Mouse (Mus musculus) midbrain, embryonic 16.5 days (tissue): ENCODE results near the gene Gatad2b. TPM values are rescaled to one million over a fixed set of nuclear protein-coding genes. Genes with fewer than 3 reads are reported as not detected.

Experiments
- ATAC-seq: fragments of 200-750 bp; cut with Nextera tagmentation; 2 replicates; pipeline ENCODE4 v1.8.0; 2017; ENCODE audit warnings: moderate TSS enrichment
- H3K27ac ChIP-seq: fragments of 300-500 bp; sonication (generic); 2 replicates; pipeline ENCODE4 v1.5.1; 2014; ENCODE audit warnings: mild to moderate bottlenecking, low read length, mixed read lengths
- H3K27me3 ChIP-seq: fragments of 300-500 bp; sonication (generic); 2 replicates; pipeline ENCODE4 v1.6.1; 2014; ENCODE audit warnings: low read depth, low read length, mixed read lengths; ENCODE audit not compliant: control insufficient read depth, insufficient read depth
- H3K36me3 ChIP-seq: fragments of 300-500 bp; sonication (generic); 2 replicates; pipeline ENCODE4 v1.6.1; 2014; ENCODE audit warnings: mild to moderate bottlenecking, low read length, moderate library complexity, mixed read lengths; ENCODE audit not compliant: control insufficient read depth, insufficient read depth
- H3K4me1 ChIP-seq: fragments of 300-500 bp; sonication (generic); 2 replicates; pipeline ENCODE4 v1.6.1; 2014; ENCODE audit warnings: mild to moderate bottlenecking, low read length, mixed read lengths; ENCODE audit not compliant: control insufficient read depth, insufficient read depth
- H3K4me2 ChIP-seq: fragments of 300-500 bp; sonication (generic); 2 replicates; pipeline ENCODE4 v1.6.1; 2014; ENCODE audit warnings: mild to moderate bottlenecking, low read length, mixed read lengths
- H3K4me3 ChIP-seq: fragments of 300-500 bp; sonication (generic); 2 replicates; pipeline ENCODE4 v1.5.1; 2014; ENCODE audit warnings: low read depth, mild to moderate bottlenecking, low read length, moderate library complexity, mixed read lengths
- H3K9ac ChIP-seq: fragments of 300-500 bp; sonication (generic); 2 replicates; pipeline ENCODE4 v1.6.1; 2014; ENCODE audit warnings: low read depth, low read length, mixed read lengths
- H3K9me3 ChIP-seq: fragments of 300-500 bp; sonication (generic); replicated peaks from 2 replicates; pipeline ENCODE4 v1.6.1; 2014; ENCODE audit warnings: mild to moderate bottlenecking, low read length, mixed read lengths; ENCODE audit not compliant: control insufficient read depth, poor library complexity, severe bottlenecking
- WGBS: fragments of 180-500 bp; shearing (Covaris S2); extraction: QIAGEN DNeasy Blood & Tissue Kit; methylation state at CpG from one replicate; pipeline ENCODE4 v1.1.7; 2014; 5-methylcytosine and 5-hydroxymethylcytosine counted together
- polyA plus RNA-seq: library from polyadenylated mRNA; unstranded; fragments of >200 nt; fragmentation: Nextera tagmentation; extraction: Ambion mirVana; gene quantifications from 2 replicates; pipeline ENCODE4 v1.2.1, GENCODE M21; 2015

The Gatad2b gene
- polyA plus RNA-seq, 1 experiment from 2014 or later = 10.9 TPM

DNA sequence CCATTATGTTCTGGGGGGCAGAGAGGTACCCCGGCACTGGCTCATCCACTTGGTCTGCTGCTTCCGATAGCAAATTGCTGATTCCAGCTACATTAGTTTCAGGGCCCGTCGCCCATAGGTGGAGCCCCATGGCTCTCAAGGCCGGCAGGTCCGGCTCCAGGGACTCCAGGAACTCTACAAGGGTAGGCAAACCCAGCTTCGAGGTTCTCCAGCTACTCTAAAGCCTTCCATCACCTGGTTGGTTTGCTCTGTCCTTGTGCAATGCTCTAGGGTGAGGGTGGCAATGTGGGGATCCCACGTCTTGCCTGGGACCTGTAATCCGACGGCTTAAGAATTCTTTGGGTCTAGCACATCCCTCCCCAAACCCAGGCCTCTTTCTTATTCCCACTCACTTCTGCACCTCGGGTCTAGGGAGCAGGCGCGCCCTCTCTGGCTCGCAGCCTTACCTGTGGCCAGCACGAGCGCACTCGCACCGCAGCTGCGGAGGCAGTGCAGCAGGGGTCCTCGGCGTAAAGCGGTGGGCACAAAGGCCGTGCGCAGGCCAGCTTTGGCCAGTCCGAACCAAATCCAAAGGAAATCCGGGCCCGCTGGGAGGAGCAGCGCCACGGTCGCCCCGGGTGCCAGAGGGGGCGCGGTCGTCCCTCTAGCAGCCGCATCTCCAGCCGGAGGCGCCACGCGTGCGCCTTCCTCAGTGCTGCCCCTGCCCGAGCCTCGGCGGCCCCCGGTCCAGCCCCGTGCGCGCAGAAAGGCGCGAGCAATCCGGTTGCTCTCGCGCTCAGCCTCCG is 95.9 kb downstream of the Gatad2b start:
- Histone ChIP-seq H3K9ac (peak overlapping the region; percentile 98), H3K4me2 (peak overlapping the region; percentile 80), H3K27ac (peak overlapping the region; percentile 98), H3K27me3 (no peaks in the 10 kb centered on the region), H3K4me3 (peak overlapping the region; percentile 77), H3K36me3 (peaks cover 36% of the 10 kb centered on the region), H3K9me3 (no peaks in the 10 kb centered on the region), H3K4me1 (peaks cover 34% of the 10 kb centered on the region)
- WGBS = 3% methylated on average over 51 of the region's 53 CpGs
- peak; percentile 81 for ATAC-seq

GRCm38 (mm10) chr3:90389511-90390490 is 96.8 kb downstream of the Gatad2b start, which contains the start of gene Slc27a3:
Gene Slc27a3, minus strand, starts transcription at chr3:90389938.
- 2% methylated on average over 49 of the region's 55 CpGs for WGBS
- peak within 1 kb of the TSS; percentile 98 for H3K9ac ChIP-seq
- peaks cover 39% of the 10 kb centered on the region for H3K36me3 ChIP-seq
- H3K4me3 ChIP-seq = peak within 1 kb of the TSS; percentile 77
- H3K4me2 ChIP-seq = peak within 1 kb of the TSS; percentile 80
- H3K9me3 ChIP-seq = no peaks in the 10 kb centered on the region
- ATAC-seq = peak; percentile 80
- no peaks in the 10 kb centered on the region for H3K27me3 ChIP-seq
- H3K4me1 ChIP-seq = peaks cover 34% of the 10 kb centered on the region
- peak within 1 kb of the TSS; percentile 98 for H3K27ac ChIP-seq

- Histone ChIP-seq H3K4me2 (no peak overlapping the region), H3K9me3 (no peaks in the 10 kb centered on the region), H3K36me3 (peaks cover 43% of the 10 kb centered on the region), H3K27ac (peak overlapping the region; percentile 98), H3K4me3 (no peak overlapping the region), H3K9ac (no peak overlapping the region), H3K27me3 (no peaks in the 10 kb centered on the region), H3K4me1 (peaks cover 34% of the 10 kb centered on the region)
- WGBS = 75% methylated on average over 4 of the region's 4 CpGs
- no peak for ATAC-seq
Measured at GRCm38 (mm10) chr3:90391004-90391403, 98.0 kb downstream of the Gatad2b start.

GRCm38 (mm10) chr3:90391941-90392340 is 99.0 kb downstream of the Gatad2b start:
- no peak overlapping the region for H3K4me2 ChIP-seq
- 84% methylated on average over 8 of the region's 8 CpGs for WGBS

DNA sequence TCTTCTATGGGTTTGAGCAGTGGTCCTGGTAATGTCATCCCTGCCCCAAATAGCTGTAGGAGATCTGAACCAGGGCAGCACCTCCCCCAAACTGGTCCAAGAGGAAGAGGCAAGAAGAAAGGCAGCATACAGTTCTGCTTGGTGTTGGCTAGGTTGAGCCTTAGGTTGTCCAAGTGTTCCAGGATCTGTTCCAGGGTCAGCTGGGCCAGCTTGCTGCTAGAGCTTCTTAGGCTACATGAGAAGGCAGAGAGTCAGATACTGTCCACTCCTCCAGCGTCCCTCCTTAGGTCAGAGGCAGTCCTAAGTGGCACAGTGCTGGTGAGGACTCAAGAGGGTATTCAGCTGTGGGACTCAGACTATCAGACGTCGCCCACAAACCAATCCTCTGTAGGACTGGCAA is 99.7 kb downstream of the Gatad2b start:
- 92% methylated on average over 3 of the region's 3 CpGs for WGBS

More at GRCm38 (mm10) chr3:90391941-90392340, 99.0 kb downstream of the Gatad2b start:
- no peak for ATAC-seq
- Histone ChIP-seq H3K9ac (no peak overlapping the region), H3K4me3 (no peak overlapping the region), H3K9me3 (no peaks in the 10 kb centered on the region), H3K36me3 (peaks cover 49% of the 10 kb centered on the region), H3K4me1 (peaks cover 30% of the 10 kb centered on the region), H3K27ac (no peak overlapping the region), H3K27me3 (no peaks in the 10 kb centered on the region)

GRCm38 (mm10) chr3:90395629-90396028 is 102.7 kb downstream of the Gatad2b start:
- Histone ChIP-seq H3K27me3 (no peaks in the 10 kb centered on the region), H3K36me3 (peaks cover 57% of the 10 kb centered on the region), H3K4me1 (peaks cover 3% of the 10 kb centered on the region), H3K4me2 (no peak overlapping the region), H3K9ac (no peak overlapping the region), H3K27ac (no peak overlapping the region), H3K9me3 (no peaks in the 10 kb centered on the region), H3K4me3 (no peak overlapping the region)
- WGBS = 93% methylated on average over 3 of the region's 3 CpGs
- no peak for ATAC-seq

More for the DNA sequence above, 99.7 kb downstream of the Gatad2b start:
- Histone ChIP-seq H3K9ac (no peak overlapping the region), H3K27me3 (no peaks in the 10 kb centered on the region), H3K4me3 (no peak overlapping the region), H3K36me3 (peaks cover 49% of the 10 kb centered on the region), H3K4me1 (peaks cover 22% of the 10 kb centered on the region), H3K27ac (no peak overlapping the region), H3K9me3 (no peaks in the 10 kb centered on the region), H3K4me2 (no peak overlapping the region)
- ATAC-seq = no peak

GRCm38 (mm10) chr3:90400993-90401392 is 108.0 kb downstream of the Gatad2b start:
- no peak overlapping the region for H3K4me2 ChIP-seq
- H3K4me3 ChIP-seq = no peak overlapping the region
- H3K36me3 ChIP-seq = peaks cover 51% of the 10 kb centered on the region
- H3K9ac ChIP-seq = no peak overlapping the region
- WGBS = 86% methylated on average over 4 of the region's 4 CpGs
- ATAC-seq = no peak
- H3K9me3 ChIP-seq = no peaks in the 10 kb centered on the region
- no peaks in the 10 kb centered on the region for H3K27me3 ChIP-seq
- no peak overlapping the region for H3K27ac ChIP-seq
- H3K4me1 ChIP-seq = no peaks in the 10 kb centered on the region

- Histone ChIP-seq H3K27ac (no peak overlapping the region), H3K9me3 (no peaks in the 10 kb centered on the region), H3K4me2 (no peak overlapping the region), H3K4me1 (no peaks in the 10 kb centered on the region), H3K27me3 (no peaks in the 10 kb centered on the region), H3K4me3 (no peak overlapping the region), H3K36me3 (peaks cover 62% of the 10 kb centered on the region), H3K9ac (no peak overlapping the region)
- WGBS = 96% methylated on average over 3 of the region's 3 CpGs
- no peak for ATAC-seq
Measured at GRCm38 (mm10) chr3:90404121-90404520, 111.1 kb downstream of the Gatad2b start.
